Mouse (Mus musculus) brain, embryonic 18.5 days (tissue): Measurements from ENCODE around the gene Fam198a.

Experiments
- DNase-seq: peaks from one replicate; pipeline ENCODE4 v3.0.0-alpha.2; 2012; ENCODE audit warnings: low read depth, low spot score

The Fam198a gene

GRCm38 (mm10) chr9:121950418-121951113 lies at the start of gene Fam198a:
Gene Fam198a, plus strand, starts transcription at chr9:121950988.
- no peak for DNase-seq

DNA sequence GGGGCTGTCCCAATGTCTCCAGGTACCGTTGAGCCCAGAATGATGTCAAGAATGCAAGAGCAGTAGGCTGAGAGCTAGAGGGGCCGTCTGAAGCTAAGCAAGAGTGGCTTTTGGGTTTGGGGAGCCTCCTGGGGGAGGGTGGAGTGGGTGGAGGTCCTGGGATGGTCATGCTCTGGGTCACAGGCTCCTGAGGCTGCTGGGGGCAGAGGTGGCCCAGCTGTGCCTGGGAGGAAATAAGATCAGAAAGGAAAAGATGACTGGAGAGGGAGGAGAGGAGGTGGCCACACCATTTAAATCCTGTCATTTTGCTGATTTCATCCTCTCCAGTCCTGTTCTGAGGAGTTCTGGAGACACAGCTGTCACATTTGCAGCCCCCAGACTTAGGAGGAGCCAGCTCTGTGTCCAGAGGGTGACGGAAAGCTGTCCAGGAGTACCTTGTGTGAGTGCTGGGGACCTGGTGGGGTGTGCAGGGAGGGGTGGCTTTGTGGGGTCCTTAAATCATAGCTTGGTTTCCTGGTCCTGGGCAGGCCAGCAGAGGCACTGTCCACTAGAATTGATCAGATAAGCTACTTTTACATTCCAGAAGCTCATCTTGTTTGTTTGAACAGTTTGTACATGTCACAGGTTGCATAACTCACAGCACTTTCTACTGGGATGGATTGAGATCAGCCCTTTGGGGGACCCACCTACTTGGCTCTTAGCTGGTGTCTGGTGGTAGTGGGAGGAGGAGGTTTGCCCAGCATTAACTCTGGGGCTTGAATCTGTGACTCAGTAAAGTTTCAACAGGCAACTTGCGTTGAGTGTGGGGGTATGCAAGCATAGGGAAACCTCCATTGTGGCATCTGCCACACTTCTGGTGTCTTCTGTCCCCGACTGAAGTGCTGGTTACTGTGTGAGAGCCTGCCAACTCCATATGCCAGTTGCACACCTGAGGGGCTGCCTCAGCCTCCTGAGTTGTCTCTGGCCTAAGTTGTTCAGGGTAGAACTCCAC lies 48.8 kb upstream of the Fam198a start:
- DNase-seq, result no peak

DNA sequence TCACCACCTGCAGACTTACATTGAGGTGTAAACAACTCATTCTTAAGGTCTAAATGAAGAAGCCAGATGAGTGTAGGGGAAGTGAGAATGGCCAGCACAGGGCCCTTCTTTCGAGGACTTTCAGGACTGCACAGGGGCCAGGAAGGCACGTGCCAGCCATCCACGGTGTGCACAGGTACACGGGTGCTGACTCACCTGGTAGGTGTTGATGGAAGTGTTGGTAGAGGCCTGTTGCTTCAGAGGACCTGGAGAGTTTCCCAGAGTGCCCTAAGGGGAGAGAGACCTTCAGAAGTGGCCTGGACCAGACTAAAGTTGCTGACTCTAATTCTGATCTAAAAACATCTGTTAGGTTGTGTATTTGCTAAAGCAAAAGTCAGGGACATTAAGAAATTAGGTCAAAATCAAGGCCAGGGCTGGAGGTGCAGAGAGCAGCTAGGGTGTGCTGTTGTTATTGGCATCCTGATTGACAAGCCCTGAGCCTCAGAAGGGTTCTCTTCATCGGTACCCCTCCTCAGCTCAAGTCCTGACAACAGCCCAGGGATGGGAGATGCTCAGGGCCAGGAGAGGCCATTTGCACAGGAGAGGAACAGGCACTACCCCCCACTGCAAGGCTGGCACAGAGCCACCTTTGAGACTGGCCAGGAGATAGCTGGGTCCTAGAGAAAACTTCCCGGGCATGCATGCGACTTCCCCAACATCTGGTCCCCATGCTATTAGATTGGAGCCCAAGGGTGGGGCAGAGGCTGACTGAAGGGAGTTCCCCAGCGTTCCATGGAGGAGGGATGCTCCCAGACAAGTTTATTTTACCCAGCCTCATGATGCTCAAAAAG lies 47.1 kb upstream of the Fam198a start:
- no peak for DNase-seq

- DNase-seq, result no peak
Measured at GRCm38 (mm10) chr9:121904319-121904718, 46.5 kb upstream of the Fam198a start.

- no peak for DNase-seq
Measured at GRCm38 (mm10) chr9:121904946-121905345, 45.8 kb upstream of the Fam198a start.

DNA sequence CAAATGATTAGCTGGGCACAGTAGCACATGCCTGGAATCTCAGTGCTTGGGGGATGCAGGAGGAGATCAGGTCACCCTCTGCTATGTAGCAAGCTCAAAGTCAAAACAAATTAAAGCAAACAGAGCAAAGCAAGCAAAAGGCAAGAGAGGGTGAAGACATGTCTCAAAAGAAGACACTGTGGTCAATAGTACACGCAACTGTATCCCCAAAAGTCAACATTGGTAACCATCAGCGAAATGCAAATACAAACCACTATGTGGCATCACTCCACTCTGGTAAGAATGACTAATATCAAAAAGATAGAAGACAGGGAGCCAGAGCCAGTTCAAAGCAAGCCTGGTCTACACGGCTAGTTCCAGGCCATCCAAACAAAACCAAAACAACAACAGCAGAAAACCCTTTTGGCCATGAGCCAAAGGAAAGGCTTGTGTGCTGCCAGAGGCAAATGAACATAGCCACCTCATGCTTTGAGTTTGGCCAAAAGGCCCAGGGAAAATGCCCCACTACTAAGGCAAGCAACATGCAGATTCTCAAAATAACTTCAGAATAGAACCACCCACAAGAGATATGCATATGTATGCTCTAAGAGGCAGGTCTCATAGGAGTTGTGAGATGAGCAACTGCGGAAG lies 45.1 kb upstream of the Fam198a start:
- no peak for DNase-seq

DNA sequence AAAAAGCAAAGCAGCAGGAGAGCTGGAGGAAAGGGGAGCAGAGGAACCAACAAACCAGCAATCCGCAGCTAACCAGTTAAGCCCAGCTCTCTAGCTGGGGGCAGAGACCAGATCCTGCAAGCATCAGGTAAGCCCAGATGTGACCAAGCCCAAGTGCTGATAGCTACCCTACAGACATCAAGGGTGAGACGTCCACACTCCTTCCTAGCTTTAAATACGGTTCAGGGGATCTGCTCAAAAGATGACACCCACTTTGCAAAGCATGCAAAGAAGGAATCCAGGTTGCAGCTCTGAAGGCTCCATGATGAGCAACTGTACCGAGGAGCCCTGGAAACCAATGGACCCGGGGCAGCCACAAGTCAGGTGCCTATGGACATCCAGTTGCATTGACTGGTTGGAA lies 44.3 kb upstream of the Fam198a start:
- no peak for DNase-seq

GRCm38 (mm10) chr9:121907356-121908070 lies 43.3 kb upstream of the Fam198a start:
- DNase-seq, result no peak

DNA sequence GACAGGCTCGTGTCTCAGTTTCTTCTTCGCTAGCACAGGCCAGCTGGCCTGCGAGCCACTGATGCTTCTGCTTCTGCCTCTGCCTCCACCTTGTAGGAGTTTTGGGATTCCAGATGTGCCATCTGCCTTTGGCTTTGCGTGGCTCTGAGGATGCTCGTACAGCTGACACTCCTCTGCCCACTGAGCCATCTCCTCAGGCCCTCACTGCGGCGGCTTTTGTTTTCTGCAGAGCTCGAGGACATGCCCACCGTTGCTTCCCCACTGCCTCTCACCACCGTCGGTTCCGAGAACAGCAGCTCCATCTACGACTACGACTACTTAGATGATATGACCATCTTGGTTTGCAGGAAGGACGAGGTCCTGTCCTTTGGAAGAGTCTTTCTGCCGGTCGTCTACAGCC lies 42.5 kb upstream of the Fam198a start:
- no peak for DNase-seq

GRCm38 (mm10) chr9:121909635-121910034 lies 41.2 kb upstream of the Fam198a start:
- no peak for DNase-seq

GRCm38 (mm10) chr9:121911196-121911595 lies 39.6 kb upstream of the Fam198a start:
- no peak for DNase-seq

GRCm38 (mm10) chr9:121912786-121913185 lies 38.0 kb upstream of the Fam198a start:
- no peak for DNase-seq

DNA sequence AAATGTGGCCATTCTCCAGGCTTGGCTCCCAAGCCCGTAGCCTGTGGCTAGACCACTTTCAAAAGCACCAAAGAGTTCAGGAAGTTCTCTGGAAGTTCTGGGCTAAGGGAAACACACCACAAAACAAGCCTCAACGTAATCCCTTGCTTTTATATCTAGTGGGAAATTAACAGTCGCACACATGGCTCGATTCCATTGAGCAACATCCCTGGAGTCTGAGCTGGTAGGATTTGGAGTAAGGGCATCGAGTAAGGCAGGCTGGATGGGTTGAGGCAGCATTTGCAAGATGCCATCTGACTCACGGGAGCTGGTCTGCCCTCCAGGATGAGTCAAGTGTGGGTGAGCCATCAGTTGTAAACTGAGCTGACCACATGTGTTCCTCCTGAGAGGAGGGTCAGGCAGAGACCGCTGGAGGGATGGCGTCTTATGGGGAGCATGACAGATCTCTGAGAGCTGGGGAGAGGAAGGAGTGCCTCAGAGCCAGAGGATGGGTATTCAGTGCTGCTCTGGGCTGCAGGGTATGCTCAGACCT lies 36.5 kb upstream of the Fam198a start:
- DNase-seq, result no peak

DNA sequence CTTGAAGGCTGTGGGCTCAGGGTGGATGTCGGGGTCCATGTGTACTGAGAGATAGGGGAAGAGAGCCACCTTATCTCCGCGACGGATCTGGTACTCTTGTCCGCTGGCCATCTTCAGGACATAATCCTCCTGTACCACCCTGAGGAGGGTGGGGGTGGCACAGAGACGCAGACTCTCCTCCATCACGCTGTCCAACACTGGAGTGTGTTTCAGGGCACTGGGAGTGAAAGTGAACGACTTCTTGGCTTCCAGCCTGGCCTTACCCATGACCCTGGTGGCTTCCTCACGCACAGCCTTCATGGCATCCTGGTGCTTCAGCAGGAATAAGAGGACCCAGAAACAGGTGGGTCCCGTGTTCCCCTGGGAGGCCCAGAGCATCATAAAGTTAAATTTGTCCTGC lies 35.7 kb upstream of the Fam198a start:
- no peak for DNase-seq

- no peak for DNase-seq
Measured at GRCm38 (mm10) chr9:121916102-121916501, 34.7 kb upstream of the Fam198a start, which contains the start of gene Cyp8b1. Gene Cyp8b1, minus strand, starts transcription at chr9:121916305.

DNA sequence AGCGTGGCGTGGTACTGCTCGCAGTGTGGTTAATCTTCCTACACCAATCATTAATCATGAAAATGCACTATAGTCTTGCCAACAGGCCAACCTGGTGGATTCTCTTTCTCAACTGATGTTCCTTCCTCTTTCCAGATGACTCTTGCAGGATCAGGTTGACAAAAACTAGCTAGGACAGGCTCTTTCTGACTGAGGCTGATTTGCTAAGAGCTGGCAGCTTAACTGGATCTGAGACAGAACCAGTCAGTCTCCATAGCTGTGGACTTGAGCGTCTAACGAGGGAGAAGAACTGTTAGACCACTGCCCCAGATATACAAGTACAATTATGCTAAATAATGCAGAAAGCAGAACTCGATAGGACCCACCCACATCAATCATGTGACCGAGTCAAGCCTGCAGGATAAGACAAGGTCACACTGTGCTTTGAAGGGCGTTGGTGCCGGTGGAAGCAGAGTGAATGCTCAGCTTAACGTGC lies 31.7 kb upstream of the Fam198a start:
- no peak for DNase-seq

DNA sequence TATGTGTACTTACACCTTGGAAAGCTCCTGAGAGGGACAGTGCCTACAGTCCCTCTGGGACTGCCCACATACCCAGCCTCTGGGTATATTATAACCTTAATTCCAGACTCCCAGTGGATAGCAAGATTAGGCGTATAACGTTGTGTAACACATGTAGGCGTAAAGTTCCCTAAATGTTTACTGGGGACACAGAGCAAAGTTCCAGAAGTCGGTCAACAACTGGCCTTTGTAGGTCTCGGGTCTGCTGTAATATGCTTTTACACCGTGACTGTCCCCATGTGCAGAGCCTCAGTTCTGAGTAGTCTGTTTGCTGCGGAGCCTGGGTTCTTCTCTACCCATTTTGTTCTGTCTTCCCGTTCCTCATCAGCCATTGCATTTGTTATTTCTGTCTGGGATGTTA lies 27.3 kb upstream of the Fam198a start:
- no peak for DNase-seq

- no peak for DNase-seq
Measured at GRCm38 (mm10) chr9:121923906-121924305, 26.9 kb upstream of the Fam198a start.

GRCm38 (mm10) chr9:121924901-121925560 lies 25.8 kb upstream of the Fam198a start:
- DNase-seq, result no peak

- no peak for DNase-seq
Measured at GRCm38 (mm10) chr9:121925959-121926358, 24.8 kb upstream of the Fam198a start.
